Mouse (Mus musculus): Measurements from ENCODE around the gene Chkb.

DNA sequence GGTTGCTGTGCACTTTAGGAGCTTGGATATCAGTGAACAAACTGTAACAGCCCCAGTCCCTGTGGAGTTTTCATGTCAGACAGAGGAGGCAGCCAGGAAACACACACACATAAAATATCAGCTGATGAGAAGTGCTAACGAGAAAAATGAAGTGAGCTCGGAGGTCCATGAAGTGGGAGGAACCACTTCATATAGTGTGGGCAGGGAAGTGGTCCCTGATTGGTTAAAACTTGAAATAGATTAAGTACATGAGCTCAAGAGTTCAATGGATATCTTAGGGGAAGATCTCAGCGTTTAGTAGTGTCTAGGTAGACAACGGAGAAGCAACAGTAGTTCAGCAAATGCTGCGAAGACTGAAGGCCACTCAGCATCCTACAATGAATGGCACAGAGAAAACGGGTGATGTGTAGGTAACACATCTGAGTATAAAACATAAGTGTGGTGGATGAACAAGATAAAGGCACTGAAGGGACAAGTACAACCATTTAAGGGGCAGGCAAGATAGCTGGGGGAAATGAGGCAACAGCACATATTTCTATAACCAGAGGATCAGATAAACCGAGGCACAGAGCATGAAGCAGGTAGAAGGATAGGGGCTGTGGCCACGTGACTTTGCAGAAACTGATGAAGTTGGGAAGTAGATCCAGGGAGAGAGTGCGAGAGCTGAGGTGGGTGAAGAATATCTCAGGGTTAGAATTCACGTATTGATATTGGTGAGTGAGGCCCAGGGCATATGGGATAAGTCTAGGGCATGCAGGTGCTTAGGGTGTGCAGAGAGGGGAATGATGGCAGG, 24.7 kb downstream of the Chkb start:
- TF ChIP-seq GATA1 (IDR thresholded peaks at IDR 0.05; ENCODE audit: low read length): no peak
- TF ChIP-seq TAL1 (IDR thresholded peaks at IDR 0.05; ENCODE audit: low read length): no peak

All from erythroblast, embryonic 14.5 days (primary cell).